Mouse (Mus musculus): ENCODE results near the gene Chmp5. TPM values are rescaled to one million over a fixed set of nuclear protein-coding genes. Genes with fewer than 3 reads are reported as not detected.
"Not testable (repeated sequence)": the region's sequence is repeated elsewhere in the genome, so short reads cannot be mapped to it uniquely, and the experiment has no call there.

Chmp5 gene
- polyA plus RNA-seq, 1 experiment: 32.0 TPM

- no peak for TF ChIP-seq CTCF (IDR thresholded peaks at IDR 0.05; ENCODE audit: insufficient read depth, low read length)
- TF ChIP-seq POLR2A (IDR thresholded peaks at IDR 0.05; ENCODE audit: borderline replicate concordance, extremely low read depth, low read depth, low read length): no peak
- Histone ChIP-seq H3K4me3 (replicated peaks; ENCODE audit: extremely low read depth, low read depth, low read length) (no peak overlapping the region), H3K4me1 (ENCODE audit: control insufficient read depth, insufficient read depth, low read length) (no peaks in the 10 kb centered on the region)
- DNase-seq: no peak
- 95% methylated on average over 7 of the region's 7 CpGs for WGBS
Observed at GRCm38 (mm10) chr4:40916592-40917155, 31.5 kb upstream of the Chmp5 start.

DNA sequence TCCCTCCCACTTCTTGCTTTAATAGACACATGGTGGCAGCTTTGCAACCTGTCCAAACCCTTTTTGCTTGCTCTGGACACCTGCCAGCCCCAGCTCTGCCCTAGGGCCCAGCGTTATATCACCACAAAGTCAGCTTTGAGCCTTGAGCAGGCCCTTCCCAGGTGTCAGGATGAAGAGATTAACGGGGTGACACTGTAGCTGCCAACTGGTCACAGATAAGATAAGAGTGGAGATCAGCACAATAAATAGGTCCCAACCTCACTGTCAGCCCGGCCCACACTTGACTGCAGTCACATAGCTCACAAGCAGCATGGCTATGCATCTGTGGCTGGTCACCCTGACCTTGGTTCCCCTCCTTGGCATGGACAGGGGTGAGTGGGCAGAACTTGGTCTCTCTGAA, 28.4 kb upstream of the Chmp5 start, which contains the start of gene Spink4:
Spink4 (plus strand) TSS at position 268 of the 400 bp plus-strand sequence.
- 18% methylated on average over 3 of the region's 3 CpGs for WGBS
- TF ChIP-seq CTCF (IDR thresholded peaks at IDR 0.05; ENCODE audit: insufficient read depth, low read length) (no peak), POLR2A (IDR thresholded peaks at IDR 0.05; ENCODE audit: borderline replicate concordance, extremely low read depth, low read depth, low read length) (no peak)
- Histone ChIP-seq H3K4me3 (replicated peaks; ENCODE audit: extremely low read depth, low read depth, low read length) (no peak within 1 kb of the TSS), H3K4me1 (ENCODE audit: control insufficient read depth, insufficient read depth, low read length) (no peaks in the 10 kb centered on the region)
- peak; percentile 41 for DNase-seq

- WGBS: 82% methylated on average over 2 of the region's 2 CpGs
- no peaks in the 10 kb centered on the region for H3K4me1 ChIP-seq (ENCODE audit: control insufficient read depth, insufficient read depth, low read length)
- TF ChIP-seq CTCF (IDR thresholded peaks at IDR 0.05; ENCODE audit: insufficient read depth, low read length) (no peak), POLR2A (IDR thresholded peaks at IDR 0.05; ENCODE audit: borderline replicate concordance, extremely low read depth, low read depth, low read length) (no peak)
- DNase-seq: no peak
- H3K4me3 ChIP-seq (replicated peaks; ENCODE audit: extremely low read depth, low read depth, low read length): no peak overlapping the region
Observed at GRCm38 (mm10) chr4:40920576-40920975, 27.6 kb upstream of the Chmp5 start.

DNA sequence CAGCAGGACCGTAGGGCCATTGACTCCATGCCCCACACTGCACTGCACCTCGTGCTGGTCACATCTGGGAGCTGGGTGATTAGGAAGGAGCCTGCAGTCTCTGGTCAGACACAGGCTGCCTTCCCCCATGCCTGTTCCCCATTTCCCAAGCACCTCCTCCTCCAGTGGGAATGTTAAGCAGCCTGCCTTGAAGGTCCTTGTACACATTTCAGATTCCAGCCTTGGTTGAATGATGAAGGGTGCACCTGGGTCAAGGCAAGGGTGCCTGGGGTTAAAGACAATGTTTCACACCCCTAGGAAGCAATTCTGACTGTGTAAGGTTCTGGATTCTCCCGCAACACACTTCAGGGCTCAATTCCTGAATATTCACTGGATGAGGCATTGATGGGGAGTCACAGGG, 26.9 kb upstream of the Chmp5 start:
- 59% methylated on average over 3 of the region's 3 CpGs for WGBS
- DNase-seq: peak; percentile 31

GRCm38 (mm10) chr4:40923087-40923651, 25.0 kb upstream of the Chmp5 start:
- 70% methylated on average over 6 of the region's 6 CpGs for WGBS
- DNase-seq: no peak

More for the DNA sequence above, 26.9 kb upstream of the Chmp5 start:
- H3K4me1 ChIP-seq (ENCODE audit: control insufficient read depth, insufficient read depth, low read length): no peaks in the 10 kb centered on the region
- H3K4me3 ChIP-seq (replicated peaks; ENCODE audit: extremely low read depth, low read depth, low read length): no peak overlapping the region
- TF ChIP-seq POLR2A (IDR thresholded peaks at IDR 0.05; ENCODE audit: borderline replicate concordance, extremely low read depth, low read depth, low read length) (no peak), CTCF (IDR thresholded peaks at IDR 0.05; ENCODE audit: insufficient read depth, low read length) (no peak)

DNA sequence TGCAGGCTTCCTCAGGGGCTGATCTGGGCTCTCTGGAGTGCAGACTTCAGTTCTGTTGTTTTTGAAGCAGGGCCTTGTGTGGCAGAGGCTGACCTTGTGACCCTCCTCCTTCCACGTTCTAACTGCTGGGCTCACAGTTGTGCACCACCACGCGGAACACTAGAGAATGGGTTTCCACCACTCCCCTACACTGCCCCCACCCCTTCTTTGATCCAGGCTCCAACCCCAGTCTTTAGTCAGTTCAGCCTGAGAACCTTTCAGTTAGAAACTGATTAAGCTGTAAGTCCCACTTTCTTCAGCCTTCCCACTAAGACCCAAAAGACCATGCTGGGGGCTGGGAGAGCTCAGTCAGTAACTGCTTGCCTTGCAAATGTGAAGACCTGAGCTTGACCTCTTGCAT, 22.6 kb upstream of the Chmp5 start:
- 55% methylated on average over 3 of the region's 3 CpGs for WGBS
- TF ChIP-seq POLR2A (IDR thresholded peaks at IDR 0.05; ENCODE audit: borderline replicate concordance, extremely low read depth, low read depth, low read length) (no peak), CTCF (IDR thresholded peaks at IDR 0.05; ENCODE audit: insufficient read depth, low read length) (no peak)

More at GRCm38 (mm10) chr4:40923087-40923651, 25.0 kb upstream of the Chmp5 start:
- Histone ChIP-seq H3K4me3 (replicated peaks; ENCODE audit: extremely low read depth, low read depth, low read length) (no peak overlapping the region), H3K4me1 (ENCODE audit: control insufficient read depth, insufficient read depth, low read length) (no peaks in the 10 kb centered on the region)
- TF ChIP-seq POLR2A (IDR thresholded peaks at IDR 0.05; ENCODE audit: borderline replicate concordance, extremely low read depth, low read depth, low read length) (no peak), CTCF (IDR thresholded peaks at IDR 0.05; ENCODE audit: insufficient read depth, low read length) (no peak)

GRCm38 (mm10) chr4:40929046-40929445, 19.2 kb upstream of the Chmp5 start:
- TF ChIP-seq CTCF (IDR thresholded peaks at IDR 0.05; ENCODE audit: insufficient read depth, low read length): no peak
- no peak for TF ChIP-seq POLR2A (IDR thresholded peaks at IDR 0.05; ENCODE audit: borderline replicate concordance, extremely low read depth, low read depth, low read length)
- H3K4me3 ChIP-seq (replicated peaks; ENCODE audit: extremely low read depth, low read depth, low read length): no peak overlapping the region
- 0 out of 2 replicates have a peak, but pooled peaks cover 2% of the 10 kb centered on the region for H3K4me1 ChIP-seq (ENCODE audit: control insufficient read depth, insufficient read depth, low read length)
- no peak for DNase-seq
- 74% methylated on average over 7 of the region's 7 CpGs for WGBS

More for the DNA sequence above, 22.6 kb upstream of the Chmp5 start:
- no peaks in the 10 kb centered on the region for H3K4me1 ChIP-seq (ENCODE audit: control insufficient read depth, insufficient read depth, low read length)
- DNase-seq: no peak
- H3K4me3 ChIP-seq (replicated peaks; ENCODE audit: extremely low read depth, low read depth, low read length): no peak overlapping the region

DNA sequence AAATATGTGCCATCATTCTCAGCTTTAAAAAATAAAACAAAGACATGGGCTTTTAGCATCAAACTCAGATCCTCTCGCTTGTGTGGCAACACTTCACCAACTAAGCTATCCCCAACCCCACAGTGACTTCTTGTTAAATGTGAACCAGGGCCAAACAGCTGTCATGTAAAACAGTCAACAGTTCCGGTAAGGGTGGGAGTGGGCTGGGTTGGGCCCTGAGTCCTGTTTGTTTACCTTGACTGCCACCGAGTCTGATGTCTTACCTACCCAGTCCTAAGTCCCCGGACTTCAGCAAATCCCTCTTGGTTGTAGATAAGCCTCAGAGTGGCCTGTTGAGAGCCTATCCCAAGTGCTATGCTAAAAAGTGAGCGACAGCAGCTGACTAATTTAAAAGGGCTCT, 14.5 kb upstream of the Chmp5 start:
- Histone ChIP-seq H3K4me1 (ENCODE audit: control insufficient read depth, insufficient read depth, low read length) (peaks cover 2% of the 10 kb centered on the region; the same call in 1 of the 2 replicates), H3K4me3 (replicated peaks; ENCODE audit: extremely low read depth, low read depth, low read length) (no peak overlapping the region)
- no peak for TF ChIP-seq POLR2A (IDR thresholded peaks at IDR 0.05; ENCODE audit: borderline replicate concordance, extremely low read depth, low read depth, low read length)
- TF ChIP-seq CTCF (IDR thresholded peaks at IDR 0.05; ENCODE audit: insufficient read depth, low read length): no peak
- 62% methylated on average over 5 of the region's 5 CpGs for WGBS
- DNase-seq: no peak

DNA sequence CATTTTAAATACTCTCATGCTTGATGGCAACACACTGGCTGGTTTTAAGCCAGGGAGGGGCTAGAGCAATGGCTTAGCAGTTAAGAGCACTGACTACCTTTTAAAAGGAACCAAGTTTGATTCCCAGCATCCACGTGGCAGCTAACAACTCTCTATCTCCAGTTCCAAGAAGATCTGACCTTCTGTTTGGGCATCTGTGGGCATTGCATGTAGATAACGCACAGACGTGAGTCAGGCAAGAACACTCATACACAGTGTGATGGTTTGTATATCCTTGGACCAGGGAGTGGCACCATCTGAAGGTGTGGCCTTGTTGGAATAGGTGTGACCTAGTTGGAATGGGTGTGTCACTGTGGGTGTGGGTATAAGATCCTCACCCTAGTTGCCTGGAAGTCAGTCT, 13.8 kb upstream of the Chmp5 start:
- not testable (repeated sequence) for H3K4me1 ChIP-seq (ENCODE audit: control insufficient read depth, insufficient read depth, low read length); DNase-seq; H3K4me3 ChIP-seq (replicated peaks; ENCODE audit: extremely low read depth, low read depth, low read length)
- 72% methylated on average over 3 of the region's 3 CpGs for WGBS

DNA sequence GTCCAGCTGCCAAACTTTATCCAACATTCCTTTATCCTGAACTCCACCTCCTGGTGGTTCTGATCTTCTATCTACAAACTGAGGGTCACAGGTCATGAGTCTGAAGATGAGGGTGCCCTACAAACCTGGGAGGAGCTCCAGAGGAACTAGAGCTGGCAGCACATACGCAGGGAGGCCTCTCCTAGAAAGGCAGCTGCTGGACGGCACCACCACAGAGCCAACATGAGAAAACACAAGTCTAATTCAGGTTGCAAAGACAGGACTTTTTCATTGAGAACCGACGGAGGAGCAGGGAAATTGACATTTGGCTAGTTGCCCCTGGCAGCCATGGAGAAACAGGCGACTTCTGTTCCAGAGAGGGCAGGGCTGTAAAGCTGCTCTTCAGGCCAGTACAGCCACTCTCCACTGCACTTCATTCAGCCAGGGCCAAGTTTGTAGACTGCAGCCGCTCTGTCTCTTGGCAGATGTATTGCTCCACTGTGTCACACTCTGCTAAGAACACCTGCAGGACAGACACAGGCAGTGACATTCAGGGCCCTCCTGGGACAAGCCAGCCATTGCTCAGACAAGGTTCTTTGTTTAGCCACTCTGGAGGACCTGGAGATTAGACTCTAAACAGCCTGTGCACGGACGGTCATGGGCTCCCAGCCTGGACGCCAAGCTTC, 11.9 kb upstream of the Chmp5 start:
- DNase-seq: peak; percentile 36
- TF ChIP-seq POLR2A (IDR thresholded peaks at IDR 0.05; ENCODE audit: borderline replicate concordance, extremely low read depth, low read depth, low read length) (no peak), CTCF (IDR thresholded peaks at IDR 0.05; ENCODE audit: insufficient read depth, low read length) (no peak)
- 61% methylated on average over 9 of the region's 9 CpGs for WGBS
- peaks cover 2% of the 10 kb centered on the region; the same call in 1 of the 2 replicates for H3K4me1 ChIP-seq (ENCODE audit: control insufficient read depth, insufficient read depth, low read length)
- no peak overlapping the region for H3K4me3 ChIP-seq (replicated peaks; ENCODE audit: extremely low read depth, low read depth, low read length)
